Comparison of ENCODE assay signal across 8 mouse cellular contexts in genomic region chr8:118393909-118394650, GRCm38 (mm10).
DNase-seq lines count a peak whose midpoint lies in the region; ATAC-seq and TF ChIP-seq lines count a peak whose summit lies in the region.
"Had no signal": no experiment of that assay in that cellular context is flagged by ENCODE, and none has a peak within 500 bp of the region (broad histone marks: within the 10 kb centered on the region; RNA-seq: fewer than 3 reads in every experiment).

No protein-coding gene starts in this region.

- WGBS in stomach, embryonic 16.5 days, result 66% methylated on average over 7 of the region's 7 CpGs
- WGBS in stomach, postnatal 0 days, result 72% methylated on average over 7 of the region's 7 CpGs

- H3K4me3 ChIP-seq in stomach, embryonic 16.5 days (replicated peaks; ENCODE audit: low read length), result no peak overlapping the region
- no peak overlapping the region for H3K4me3 ChIP-seq in stomach, postnatal 0 days (ENCODE audit: low read depth, low read length)
- H3K4me3 ChIP-seq: neural tube, embryonic 15.5 days had no signal

- H3K36me3 ChIP-seq in stomach, embryonic 16.5 days (ENCODE audit: control insufficient read depth, insufficient read depth, low read length), result no peaks in the 10 kb centered on the region
- no peaks in the 10 kb centered on the region for H3K36me3 ChIP-seq in stomach, postnatal 0 days (ENCODE audit: control insufficient read depth, insufficient read depth, low read length)
- H3K36me3 ChIP-seq: neural tube, embryonic 15.5 days had no signal

- H3K4me2 ChIP-seq in stomach, embryonic 16.5 days (ENCODE audit: low read depth, low read length), result no peak overlapping the region
- no peak overlapping the region for H3K4me2 ChIP-seq in stomach, postnatal 0 days (replicated peaks; ENCODE audit: low read depth)
- H3K4me2 ChIP-seq: neural tube, embryonic 15.5 days had no signal

- H3K9ac ChIP-seq in stomach, embryonic 16.5 days (ENCODE audit: low read length), result no peak overlapping the region
- no peak overlapping the region for H3K9ac ChIP-seq in stomach, postnatal 0 days (ENCODE audit: low read length)
- H3K9ac ChIP-seq: neural tube, embryonic 15.5 days had no signal

- peak; percentile 53 for ATAC-seq in stomach, embryonic 16.5 days (ENCODE audit: insufficient read depth, low FRiP score)
- no peak for ATAC-seq in stomach, postnatal 0 days (ENCODE audit: low FRiP score, low TSS enrichment)
- ATAC-seq in erythroid progenitor cell, adult 5-6 weeks (replicated peaks; ENCODE audit: low FRiP score, poor library complexity, severe bottlenecking), result no peak

- no peak for TF ChIP-seq CTCF in stomach, postnatal 0 days (IDR thresholded peaks at IDR 0.05; ENCODE audit: low read depth)

- TF ChIP-seq EP300 in stomach, postnatal 0 days (optimal IDR thresholded peaks at IDR 0.05), result no peak

- no peaks in the 10 kb centered on the region for H3K9me3 ChIP-seq in stomach, embryonic 16.5 days (replicated peaks; ENCODE audit: control insufficient read depth, low read length)
- no peaks in the 10 kb centered on the region for H3K9me3 ChIP-seq in stomach, postnatal 0 days (ENCODE audit: control insufficient read depth, low read length)
- H3K9me3 ChIP-seq: neural tube, embryonic 15.5 days had no signal

- H3K4me1 ChIP-seq in stomach, embryonic 16.5 days (ENCODE audit: control insufficient read depth, insufficient read depth, low read length), result no peaks in the 10 kb centered on the region
- no peaks in the 10 kb centered on the region; the same call in 1 of the 2 replicates for H3K4me1 ChIP-seq in stomach, postnatal 0 days (replicated peaks; ENCODE audit: control insufficient read depth, insufficient read depth)

- intact Hi-C loops in heart, postnatal 14 days (cut with DNase I), result loop anchor here (5.0 kb wide), 2 partner anchors 107 to 458 kb away; no protein-coding TSS in a partner anchor

- DNase-seq in stomach, postnatal 0 days (ENCODE audit: low spot score), result no peak
- peak; percentile 22 to 24 for DNase-seq in cerebellum, postnatal 14 days
- DNase-seq in heart, postnatal 14 days, result peak; percentile 52 to 65
- DNase-seq in MN1 (ENCODE audit: low spot score), result no peak
- DNase-seq in ovary, postnatal 10 days (ENCODE audit: low spot score), result no peak

- H3K27ac ChIP-seq in stomach, embryonic 16.5 days (ENCODE audit: low read length), result no peak overlapping the region
- H3K27ac ChIP-seq in stomach, postnatal 0 days (replicated peaks), result no peak overlapping the region
- H3K27ac ChIP-seq: neural tube, embryonic 15.5 days had no signal

- no peaks in the 10 kb centered on the region for H3K27me3 ChIP-seq in stomach, embryonic 16.5 days (ENCODE audit: control insufficient read depth, insufficient read depth, low read length)
- H3K27me3 ChIP-seq in stomach, postnatal 0 days (ENCODE audit: control insufficient read depth, insufficient read depth, low read length), result no peaks in the 10 kb centered on the region
- H3K27me3 ChIP-seq: neural tube, embryonic 15.5 days had no signal

Comparison
In these comparisons a context has a peak if more than half of its experiments do, and no peak if none do; other contexts are left out.
1. DNase-seq: peak in cerebellum, postnatal 14 days (2 of 2) and heart, postnatal 14 days (2 of 2); none in stomach, postnatal 0 days (single experiment), MN1 (single experiment) and ovary, postnatal 10 days (single experiment).